Comparison of ENCODE assay signal across 8 mouse cellular contexts in genomic region chr16:37539611-37540580, GRCm38 (mm10). TPM values are rescaled to one million over a fixed set of nuclear protein-coding genes. Genes with fewer than 3 reads are reported as not detected.
DNase-seq lines count a peak whose midpoint lies in the region; ATAC-seq lines count a peak whose summit lies in the region.

Gtf2e1 (minus strand) TSS chr16:37539789.
Rabl3 (plus strand) TSS chr16:37539885.

- 2% methylated on average over 41 of the region's 41 CpGs for WGBS in hindbrain, embryonic 14.5 days

- H3K9ac ChIP-seq in hindbrain, embryonic 14.5 days = peak within 1 kb of the TSS; percentile 94

- H3K4me3 ChIP-seq in hindbrain, embryonic 14.5 days (replicated peaks; ENCODE audit: low read length) = peak within 1 kb of the TSS; percentile 91

- DNase-seq in R1 (ENCODE audit: low read depth, low spot score) = peak; percentile 99
- DNase-seq in cerebellum, postnatal 25 days = peak; percentile 98
- DNase-seq in frontal cortex, postnatal 25 days (ENCODE audit: low spot score in 2 of 2) = peak; percentile 95 to 97
- DNase-seq in hindbrain, embryonic 14.5 days (ENCODE audit: low spot score) = peak; percentile 99
- DNase-seq in layer of hippocampus, postnatal 36 days = peak; percentile 97
- DNase-seq in lung, postnatal 36 days = peak; percentile 99
- peak; percentile 99 for DNase-seq in retina, postnatal 1 day
- DNase-seq in urinary bladder, adult 18-20 months (ENCODE audit: low spot score in 2 of 2) = peak; percentile 92 to 97

- no peaks in the 10 kb centered on the region for H3K27me3 ChIP-seq in hindbrain, embryonic 14.5 days (ENCODE audit: control insufficient read depth, insufficient read depth, low read length)

- H3K9me3 ChIP-seq in hindbrain, embryonic 14.5 days (ENCODE audit: control insufficient read depth, low read length) = no peaks in the 10 kb centered on the region

- H3K27ac ChIP-seq in hindbrain, embryonic 14.5 days = peak within 1 kb of the TSS; percentile 93

- H3K4me2 ChIP-seq in hindbrain, embryonic 14.5 days (replicated peaks) = peak within 1 kb of the TSS; percentile 82

- peak; percentile 99 for ATAC-seq in hindbrain, embryonic 14.5 days (ENCODE audit: low FRiP score)

- peaks cover 12% of the 10 kb centered on the region for H3K36me3 ChIP-seq in hindbrain, embryonic 14.5 days (replicated peaks; ENCODE audit: control insufficient read depth, insufficient read depth)

- H3K4me1 ChIP-seq in hindbrain, embryonic 14.5 days (replicated peaks; ENCODE audit: control insufficient read depth, insufficient read depth, low read length) = peaks cover 17% of the 10 kb centered on the region

RNA-seq across cellular contexts. Expression of gene Gtf2e1, which starts in this region (rescaled TPM):
- polyA plus RNA-seq in hindbrain, embryonic 14.5 days (2014; fragmentation: Nextera tagmentation; extraction: Ambion mirVana) = 29.0 and 33.4 TPM in 2 replicates
- total RNA-seq in layer of hippocampus, postnatal 36 days (2021) = 10 to 100 TPM; 17.4 to 17.5 TPM

RNA-seq across cellular contexts. Expression of gene Rabl3, which starts in this region (rescaled TPM):
- polyA plus RNA-seq in hindbrain, embryonic 14.5 days (2014; fragmentation: Nextera tagmentation; extraction: Ambion mirVana) = 18.4 and 18.5 TPM in 2 replicates
- 1 to 10 TPM; 8.2 to 8.7 TPM for total RNA-seq in layer of hippocampus, postnatal 36 days (2021)

Comparison
In these comparisons a context has a peak if more than half of its experiments do, and no peak if none do; other contexts are left out.
1. Peak in every context shown above with its lines: DNase-seq, ATAC-seq, H3K4me3 ChIP-seq and H3K27ac ChIP-seq.